In genomic region chr13:63593469-63594050, GRCm38 (mm10) we compare ENCODE assay signal across 17 mouse cellular contexts. TPM values are rescaled to one million over a fixed set of nuclear protein-coding genes. Genes with fewer than 3 reads are reported as not detected.
A peak's percentile ranks its signal among the peaks of the same experiment; 100 is the strongest.
DNase-seq lines count a peak whose midpoint lies in the region; ATAC-seq lines count a peak whose summit lies in the region.
"Had no signal": no experiment of that assay in that cellular context is flagged by ENCODE, and none has a peak within 500 bp of the region (broad histone marks: within the 10 kb centered on the region; RNA-seq: fewer than 3 reads in every experiment).

No protein-coding gene starts in this region.

- no peak overlapping the region for H3K9ac ChIP-seq in midbrain, embryonic 15.5 days
- no peak overlapping the region for H3K9ac ChIP-seq in kidney, embryonic 14.5 days (ENCODE audit: low read depth, low read length)
- H3K9ac ChIP-seq in midbrain, embryonic 14.5 days (replicated peaks; ENCODE audit: low read length) = no peak overlapping the region
- H3K9ac ChIP-seq: embryonic facial prominence, embryonic 13.5 days; hindbrain, embryonic 15.5 days; liver, embryonic 13.5 days; midbrain, embryonic 12.5 days had no signal

- peaks cover 33% of the 10 kb centered on the region for H3K4me1 ChIP-seq in midbrain, embryonic 10.5 days
- 0 out of 2 replicates have a peak, but pooled peaks cover 2% of the 10 kb centered on the region for H3K4me1 ChIP-seq in midbrain, embryonic 15.5 days
- H3K4me1 ChIP-seq in kidney, embryonic 14.5 days (ENCODE audit: control insufficient read depth, insufficient read depth, low read length) = no peaks in the 10 kb centered on the region
- no peaks in the 10 kb centered on the region for H3K4me1 ChIP-seq in midbrain, embryonic 14.5 days (ENCODE audit: control insufficient read depth, insufficient read depth, low read length)
- H3K4me1 ChIP-seq: embryonic facial prominence, embryonic 13.5 days; hindbrain, embryonic 15.5 days; liver, embryonic 13.5 days had no signal

- H3K27me3 ChIP-seq in midbrain, embryonic 10.5 days (ENCODE audit: low read depth, poor library complexity, severe bottlenecking) = no peaks in the 10 kb centered on the region
- no peaks in the 10 kb centered on the region for H3K27me3 ChIP-seq in midbrain, embryonic 15.5 days (replicated peaks)
- H3K27me3 ChIP-seq in kidney, embryonic 14.5 days (ENCODE audit: control insufficient read depth, insufficient read depth, low read length) = no peaks in the 10 kb centered on the region
- no peaks in the 10 kb centered on the region for H3K27me3 ChIP-seq in midbrain, embryonic 14.5 days (ENCODE audit: control insufficient read depth, insufficient read depth, low read length)
- H3K27me3 ChIP-seq: embryonic facial prominence, embryonic 13.5 days; hindbrain, embryonic 15.5 days; liver, embryonic 13.5 days had no signal

- H3K9me3 ChIP-seq in midbrain, embryonic 10.5 days (replicated peaks) = 0 out of 2 replicates have a peak, but pooled peaks cover 4% of the 10 kb centered on the region
- H3K9me3 ChIP-seq in midbrain, embryonic 15.5 days = no peaks in the 10 kb centered on the region
- no peaks in the 10 kb centered on the region for H3K9me3 ChIP-seq in kidney, embryonic 14.5 days (ENCODE audit: control insufficient read depth, low read length)
- no peaks in the 10 kb centered on the region for H3K9me3 ChIP-seq in midbrain, embryonic 14.5 days (ENCODE audit: control insufficient read depth, low read length)
- H3K9me3 ChIP-seq: embryonic facial prominence, embryonic 13.5 days; hindbrain, embryonic 15.5 days; liver, embryonic 13.5 days; midbrain, embryonic 12.5 days had no signal

- H3K36me3 ChIP-seq in midbrain, embryonic 10.5 days = no peaks in the 10 kb centered on the region
- no peaks in the 10 kb centered on the region for H3K36me3 ChIP-seq in midbrain, embryonic 15.5 days (replicated peaks)
- no peaks in the 10 kb centered on the region for H3K36me3 ChIP-seq in kidney, embryonic 14.5 days (ENCODE audit: control insufficient read depth, insufficient read depth, low read length)
- no peaks in the 10 kb centered on the region for H3K36me3 ChIP-seq in midbrain, embryonic 14.5 days (ENCODE audit: control insufficient read depth, insufficient read depth, low read length)
- H3K36me3 ChIP-seq: embryonic facial prominence, embryonic 13.5 days; hindbrain, embryonic 15.5 days; liver, embryonic 13.5 days; midbrain, embryonic 12.5 days had no signal

- ATAC-seq in midbrain, embryonic 15.5 days (replicated peaks) = no peak
- ATAC-seq in kidney, embryonic 14.5 days (ENCODE audit: low FRiP score, low TSS enrichment) = peak; percentile 77
- ATAC-seq in midbrain, embryonic 14.5 days (ENCODE audit: low FRiP score, low TSS enrichment) = no peak

- peak; percentile 39 for DNase-seq in embryo, embryonic 10.5 days (ENCODE audit: low spot score)
- DNase-seq in embryo, embryonic 9.5 days (ENCODE audit: extremely low spot score) = no peak
- no peak for DNase-seq in midbrain, embryonic 10.5 days (ENCODE audit: low spot score)
- peak; percentile 24 for DNase-seq in midbrain, embryonic 14.5 days
- no peak for DNase-seq in cerebellum, adult 11 months
- no peak for DNase-seq in frontal cortex, postnatal 10 days (ENCODE audit: low spot score in 2 of 2)
- DNase-seq: adrenal gland, postnatal 25 days; cerebellum, postnatal 14 days; heart, adult 2 months; liver, embryonic 13.5 days; lung, postnatal 14 days; thymus, postnatal 25 days had no signal

- 49% methylated on average over 13 of the region's 13 CpGs for WGBS in midbrain, embryonic 10.5 days
- WGBS in midbrain, embryonic 15.5 days = 47% methylated on average over 13 of the region's 13 CpGs
- WGBS in kidney, embryonic 14.5 days = 57% methylated on average over 13 of the region's 13 CpGs
- 39% methylated on average over 13 of the region's 13 CpGs for WGBS in midbrain, embryonic 14.5 days

- no peak overlapping the region for H3K4me3 ChIP-seq in midbrain, embryonic 10.5 days
- no peak overlapping the region for H3K4me3 ChIP-seq in midbrain, embryonic 15.5 days
- H3K4me3 ChIP-seq in kidney, embryonic 14.5 days (ENCODE audit: low read length) = no peak overlapping the region
- H3K4me3 ChIP-seq in midbrain, embryonic 14.5 days (replicated peaks; ENCODE audit: low read depth, low read length) = no peak overlapping the region
- H3K4me3 ChIP-seq: embryonic facial prominence, embryonic 13.5 days; heart, adult 2 months; hindbrain, embryonic 15.5 days; liver, embryonic 13.5 days; midbrain, embryonic 12.5 days had no signal

- peak overlapping the region; percentile 67 for H3K27ac ChIP-seq in midbrain, embryonic 10.5 days (replicated peaks)
- no peak overlapping the region for H3K27ac ChIP-seq in midbrain, embryonic 15.5 days
- H3K27ac ChIP-seq in kidney, embryonic 14.5 days (ENCODE audit: low read depth, low read length) = no peak overlapping the region
- no peak overlapping the region for H3K27ac ChIP-seq in midbrain, embryonic 14.5 days (replicated peaks; ENCODE audit: low read depth, low read length)
- H3K27ac ChIP-seq: embryonic facial prominence, embryonic 13.5 days; heart, adult 2 months; hindbrain, embryonic 15.5 days; liver, embryonic 13.5 days; midbrain, embryonic 12.5 days had no signal

- H3K4me2 ChIP-seq in midbrain, embryonic 15.5 days = no peak overlapping the region
- no peak overlapping the region for H3K4me2 ChIP-seq in kidney, embryonic 14.5 days (replicated peaks; ENCODE audit: low read depth, low read length)
- H3K4me2 ChIP-seq in midbrain, embryonic 14.5 days (ENCODE audit: low read length) = no peak overlapping the region
- H3K4me2 ChIP-seq: embryonic facial prominence, embryonic 13.5 days; hindbrain, embryonic 15.5 days; liver, embryonic 13.5 days; midbrain, embryonic 12.5 days had no signal

RNA-seq across cellular contexts. Expression of gene Ptch1, which starts 20.2 kb away (rescaled TPM):
- polyA plus RNA-seq in midbrain, embryonic 10.5 days (2016; fragmentation: Nextera tagmentation; extraction: Ambion mirVana) = 30.9 and 31.6 TPM in 2 replicates
- 15.5 and 15.7 TPM in 2 replicates for polyA plus RNA-seq in midbrain, embryonic 15.5 days (2015; fragmentation: Nextera tagmentation; extraction: Ambion mirVana)
- 17.9 and 28.2 TPM in 2 replicates for polyA plus RNA-seq in kidney, embryonic 14.5 days (2014; fragmentation: Nextera tagmentation; extraction: Ambion mirVana)
- 17.4 and 17.8 TPM in 2 replicates for polyA plus RNA-seq in midbrain, embryonic 14.5 days (2014; fragmentation: Nextera tagmentation; extraction: Ambion mirVana)

Comparison
In these comparisons a context has a peak if more than half of its experiments do, and no peak if none do; other contexts are left out.
1. DNase-seq: peak in embryo, embryonic 10.5 days (single experiment) and midbrain, embryonic 14.5 days (single experiment); none in embryo, embryonic 9.5 days (single experiment), midbrain, embryonic 10.5 days (single experiment), cerebellum, adult 11 months (single experiment) and frontal cortex, postnatal 10 days (0 of 2).